Mouse (Mus musculus): ENCODE measurements around the gene Ctse.

The Ctse gene

GRCm38 (mm10) chr1:131699642-131700041, 61.5 kb downstream of the Ctse start:
- no peak for DNase-seq (ENCODE audit: low spot score)

GRCm38 (mm10) chr1:131700447-131700846, 62.3 kb downstream of the Ctse start:
- no peak for DNase-seq (ENCODE audit: low spot score)

GRCm38 (mm10) chr1:131701391-131701790, 63.3 kb downstream of the Ctse start:
- DNase-seq (ENCODE audit: low spot score), result no peak

- DNase-seq (ENCODE audit: low spot score), result no peak
Measured at GRCm38 (mm10) chr1:131702094-131702766, 64.1 kb downstream of the Ctse start.

GRCm38 (mm10) chr1:131703482-131703881, 65.4 kb downstream of the Ctse start:
- DNase-seq (ENCODE audit: low spot score), result no peak

GRCm38 (mm10) chr1:131708338-131708737, 70.2 kb downstream of the Ctse start:
- DNase-seq (ENCODE audit: low spot score), result peak; percentile 53

- no peak for DNase-seq (ENCODE audit: low spot score)
Measured at GRCm38 (mm10) chr1:131711518-131711917, 73.4 kb downstream of the Ctse start.

GRCm38 (mm10) chr1:131712386-131712785, 74.3 kb downstream of the Ctse start:
- DNase-seq (ENCODE audit: low spot score), result peak; percentile 89

- DNase-seq (ENCODE audit: low spot score), result no peak
Measured at GRCm38 (mm10) chr1:131714388-131715337, 76.6 kb downstream of the Ctse start.

- no peak for DNase-seq (ENCODE audit: low spot score)
Measured at GRCm38 (mm10) chr1:131718952-131719694, 81.0 kb downstream of the Ctse start.

- DNase-seq (ENCODE audit: low spot score), result no peak
Measured at GRCm38 (mm10) chr1:131721989-131722388, 83.9 kb downstream of the Ctse start.

- no peak for DNase-seq (ENCODE audit: low spot score)
Measured at GRCm38 (mm10) chr1:131723549-131723948, 85.4 kb downstream of the Ctse start.

Measured in layer of hippocampus, adult 11-12 months (tissue).